Mouse (Mus musculus): ENCODE measurements at regions not wholly inside any gene's neighbourhood (a gene's known extent, or its start where the extent isn't known, plus 50 kb on each side); places are given as distances from the start of the nearest gene placed in this dataset.

GRCm38 (mm10) chr15:67048621-67049020 is 547.9 kb upstream of the Lrrc6 start:
- DNase-seq (ENCODE audit: low spot score): no peak

DNA sequence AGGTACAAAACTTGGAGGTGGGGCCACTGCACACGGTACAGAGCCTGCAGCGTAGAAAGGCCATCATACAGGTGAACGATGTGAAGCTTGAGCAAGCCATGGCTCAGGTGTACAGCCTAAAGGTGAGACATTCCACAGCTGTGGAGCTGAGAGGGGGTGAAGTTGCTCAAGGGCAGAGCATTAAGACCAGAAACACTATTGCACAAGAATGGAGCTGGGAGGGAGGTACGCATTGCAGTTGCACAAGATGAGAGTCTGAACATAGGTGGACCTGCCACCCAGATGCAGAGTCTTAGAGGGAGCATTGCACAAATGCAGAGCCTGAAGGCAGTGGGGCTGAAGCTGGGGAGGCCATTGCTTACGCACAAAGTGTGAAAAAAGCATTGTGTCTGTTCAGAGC is 547.4 kb upstream of the Lrrc6 start:
- DNase-seq (ENCODE audit: low spot score): no peak

- no peak for DNase-seq (ENCODE audit: low spot score)
These were observed 545.5 kb upstream of the Lrrc6 start for GRCm38 (mm10) chr15:67045920-67046804.

DNA sequence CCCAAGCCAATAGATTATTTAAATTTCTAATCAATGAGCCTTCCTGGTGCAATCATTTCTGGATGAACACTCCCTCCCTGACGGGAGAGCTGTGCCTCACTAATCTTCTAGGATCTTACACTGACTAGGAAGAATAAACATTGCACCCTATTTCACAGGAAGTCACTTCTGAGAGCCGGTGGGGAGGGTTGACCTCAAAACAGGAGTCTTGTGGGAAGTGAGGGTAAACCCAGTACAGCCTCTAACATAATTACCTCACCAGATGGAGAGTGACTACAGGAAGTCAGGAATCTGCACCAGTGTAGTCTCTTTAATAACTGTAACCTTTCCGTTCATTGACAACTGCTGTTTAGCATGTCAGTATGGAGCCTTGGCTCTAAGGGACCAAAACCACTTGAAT is 544.6 kb upstream of the Lrrc6 start:
- DNase-seq (ENCODE audit: low spot score): no peak

GRCm38 (mm10) chr15:67044806-67045205 is 544.1 kb upstream of the Lrrc6 start:
- no peak for DNase-seq (ENCODE audit: low spot score)

- DNase-seq (ENCODE audit: low spot score): no peak
These were observed 541.4 kb upstream of the Lrrc6 start for GRCm38 (mm10) chr15:67042131-67042530.

DNA sequence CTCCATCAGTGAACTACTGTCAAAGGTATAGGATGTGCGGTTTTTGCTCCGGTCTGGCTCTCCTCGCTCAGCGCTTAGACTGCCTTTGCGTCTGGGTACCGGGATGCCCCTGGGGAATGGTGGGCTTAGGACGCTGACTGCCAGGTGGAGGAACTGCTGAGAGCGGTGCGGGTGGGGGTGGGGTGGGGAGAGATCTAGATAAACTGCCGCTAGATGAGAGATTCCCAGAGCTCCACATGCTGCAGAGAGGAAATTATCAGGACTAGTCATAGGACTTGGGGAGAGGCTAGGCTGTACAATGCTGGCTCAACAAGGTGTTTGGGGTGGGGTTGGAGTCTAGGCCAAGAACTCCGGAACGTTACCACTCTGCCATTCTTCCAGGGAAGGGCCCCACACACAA is 539.5 kb upstream of the Lrrc6 start:
- no peak for DNase-seq (ENCODE audit: low spot score)

DNA sequence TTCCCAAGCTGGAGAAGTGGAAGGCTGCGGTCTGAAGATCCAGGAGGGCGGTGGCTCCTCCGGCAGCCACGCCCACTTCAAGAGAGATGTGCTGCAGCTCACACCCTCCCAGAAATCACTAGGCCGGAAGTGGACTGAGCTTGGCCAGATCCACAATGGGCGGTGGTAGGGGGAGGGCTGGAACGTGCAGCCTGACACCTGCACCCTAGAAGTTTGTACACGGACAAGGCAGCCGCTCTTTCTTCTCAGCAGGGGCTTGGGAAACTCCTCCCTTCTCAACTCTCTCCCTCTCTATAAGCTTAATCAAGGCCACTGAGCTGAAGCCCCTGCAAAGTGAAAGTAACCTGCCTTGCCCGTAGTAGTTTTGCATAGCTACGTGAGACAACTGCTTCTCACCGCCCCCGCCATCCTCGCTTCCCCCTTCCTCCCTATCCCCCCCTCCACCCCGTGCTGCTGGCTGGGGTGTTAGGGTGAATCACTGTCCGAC is 538.8 kb upstream of the Lrrc6 start:
- DNase-seq (ENCODE audit: low spot score): peak; percentile 21

- DNase-seq (ENCODE audit: low spot score): no peak
These were observed 536.9 kb upstream of the Lrrc6 start for GRCm38 (mm10) chr15:67037647-67038046.

DNA sequence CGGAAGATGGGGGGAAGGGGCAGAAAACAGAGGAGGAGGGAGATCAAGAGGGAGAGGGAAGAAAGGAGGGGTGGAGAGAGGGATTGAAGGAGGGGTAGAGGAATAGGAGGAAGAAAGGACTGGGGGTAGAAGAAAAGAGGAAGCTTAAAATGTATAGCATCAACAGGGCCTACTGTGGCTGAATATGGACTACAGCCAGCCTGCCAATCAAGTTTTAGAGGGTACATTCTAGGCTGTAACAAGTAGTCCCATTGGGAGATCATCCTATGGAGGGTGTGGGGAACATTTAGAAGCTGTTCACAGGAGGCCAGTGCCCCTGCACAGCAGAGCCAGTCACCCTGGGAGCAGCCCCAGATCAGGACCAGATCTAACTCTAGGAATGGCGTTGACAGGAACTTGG is 535.6 kb upstream of the Lrrc6 start:
- DNase-seq (ENCODE audit: low spot score): no peak

DNA sequence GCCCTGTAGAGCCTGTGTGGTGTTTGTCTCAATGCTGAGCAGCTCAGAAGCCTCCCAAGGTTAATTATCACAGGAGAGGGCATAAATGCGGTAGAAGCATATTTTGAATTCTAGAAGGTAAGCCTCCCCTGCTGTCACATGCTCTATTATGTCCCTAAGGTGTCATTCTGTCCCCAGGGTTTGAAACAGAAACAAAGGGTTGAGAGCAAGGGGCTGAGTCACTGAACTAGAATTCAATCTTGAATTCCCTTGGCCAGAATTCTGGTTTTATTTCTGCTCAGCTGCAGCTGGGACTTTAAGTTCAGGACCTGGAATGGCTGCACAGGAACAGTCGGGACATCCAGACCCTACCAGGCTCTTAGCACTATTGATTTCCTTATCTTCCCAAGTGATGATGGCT is 533.2 kb upstream of the Lrrc6 start:
- no peak for DNase-seq (ENCODE audit: low spot score)

DNA sequence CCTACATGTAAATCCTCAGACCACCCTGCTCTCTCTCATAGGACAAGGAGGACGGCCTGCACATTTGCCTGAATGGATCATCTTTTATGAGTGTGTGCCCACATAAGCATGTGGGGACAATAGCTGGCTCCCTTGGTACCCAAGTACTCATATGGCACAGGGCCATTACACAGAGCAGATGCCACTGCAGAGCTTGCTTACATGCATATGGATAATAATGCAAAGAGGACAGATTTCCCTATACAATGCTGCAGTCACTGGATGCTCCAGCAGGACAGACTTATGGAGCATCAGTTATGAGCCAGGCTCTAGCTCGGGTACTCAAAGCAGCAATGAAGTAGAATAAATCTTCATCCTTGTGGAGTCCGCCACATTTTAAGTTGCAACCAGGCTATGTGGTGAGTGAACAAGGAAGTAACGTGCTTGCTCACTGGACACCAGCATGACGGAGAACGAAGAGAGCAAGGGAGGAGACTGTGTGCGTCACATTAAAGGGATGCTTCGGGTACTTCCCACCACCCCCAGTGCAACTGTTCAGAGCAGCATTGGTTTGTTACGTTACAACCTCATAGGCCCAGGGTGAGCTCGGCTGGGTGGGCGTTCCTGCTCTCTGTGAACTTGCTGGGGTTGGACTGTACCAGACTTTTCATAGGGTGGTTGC is 531.3 kb upstream of the Lrrc6 start:
- no peak for DNase-seq (ENCODE audit: low spot score)

- DNase-seq (ENCODE audit: low spot score): no peak
These were observed 530.3 kb upstream of the Lrrc6 start for GRCm38 (mm10) chr15:67030975-67031374.

DNA sequence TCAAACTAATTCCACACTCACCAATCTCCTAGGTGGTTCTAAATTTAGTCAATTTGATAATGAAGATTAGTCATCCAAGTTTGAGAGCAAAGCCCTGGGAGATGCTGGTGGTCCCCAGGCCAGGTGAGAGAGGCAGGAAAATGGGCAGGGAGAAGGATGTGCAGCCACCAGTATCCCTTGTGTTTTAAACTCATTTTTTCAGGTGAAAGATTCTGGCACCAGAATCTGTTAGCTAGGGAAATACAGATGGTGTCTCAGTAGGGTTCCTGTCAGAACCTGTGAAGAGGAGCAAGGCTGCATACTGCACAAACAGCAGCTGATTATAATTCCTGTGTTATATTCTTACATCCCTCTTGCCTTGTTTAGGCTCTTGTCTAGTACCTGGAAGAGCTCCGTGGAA is 527.5 kb upstream of the Lrrc6 start:
- DNase-seq (ENCODE audit: low spot score): no peak

DNA sequence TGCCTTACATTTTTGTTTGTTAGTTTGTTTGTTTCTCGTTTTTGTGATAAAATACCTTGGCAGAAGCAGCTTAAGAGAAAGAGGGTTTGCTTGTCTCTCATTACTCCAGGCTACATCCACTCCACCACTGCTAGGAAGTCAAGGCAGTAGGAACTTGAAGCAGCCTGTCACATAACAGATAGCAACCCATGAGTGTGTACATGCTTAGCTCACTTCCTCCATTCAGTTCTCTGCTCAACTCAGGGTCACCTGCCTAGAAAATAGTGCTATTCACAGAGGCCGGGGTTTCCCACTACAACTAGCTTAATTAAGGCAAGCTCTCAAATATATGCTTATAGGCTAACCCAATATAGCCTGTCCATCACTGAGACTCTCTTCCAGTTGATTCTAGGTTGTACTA is 527.0 kb upstream of the Lrrc6 start:
- DNase-seq (ENCODE audit: low spot score): no peak

- DNase-seq (ENCODE audit: low spot score): no peak
These were observed 525.0 kb upstream of the Lrrc6 start for GRCm38 (mm10) chr15:67025746-67026145.

- DNase-seq (ENCODE audit: low spot score): no peak
These were observed 523.7 kb upstream of the Lrrc6 start for GRCm38 (mm10) chr15:67024386-67024785.

DNA sequence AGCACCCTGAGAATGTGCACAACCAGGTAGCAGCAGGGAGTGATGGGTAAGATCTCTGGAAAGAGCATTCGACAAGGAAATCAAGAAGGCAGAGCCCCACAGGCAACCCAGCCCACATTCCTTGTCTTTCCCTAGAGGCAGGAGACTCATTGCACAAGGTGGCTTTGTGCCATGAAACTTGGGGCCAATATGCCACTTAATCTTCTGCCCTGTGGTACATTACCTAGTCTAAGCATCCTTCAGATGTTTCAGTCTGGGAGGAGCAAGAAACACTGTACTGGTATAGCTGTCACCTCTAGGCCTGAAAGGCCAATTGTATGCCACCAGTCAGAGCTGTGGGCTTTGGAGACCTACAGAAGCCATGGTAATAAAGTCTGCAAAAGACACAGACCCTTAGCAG is 522.4 kb upstream of the Lrrc6 start:
- no peak for DNase-seq (ENCODE audit: low spot score)

GRCm38 (mm10) chr15:67021391-67021790 is 520.7 kb upstream of the Lrrc6 start:
- no peak for DNase-seq (ENCODE audit: low spot score)

DNA sequence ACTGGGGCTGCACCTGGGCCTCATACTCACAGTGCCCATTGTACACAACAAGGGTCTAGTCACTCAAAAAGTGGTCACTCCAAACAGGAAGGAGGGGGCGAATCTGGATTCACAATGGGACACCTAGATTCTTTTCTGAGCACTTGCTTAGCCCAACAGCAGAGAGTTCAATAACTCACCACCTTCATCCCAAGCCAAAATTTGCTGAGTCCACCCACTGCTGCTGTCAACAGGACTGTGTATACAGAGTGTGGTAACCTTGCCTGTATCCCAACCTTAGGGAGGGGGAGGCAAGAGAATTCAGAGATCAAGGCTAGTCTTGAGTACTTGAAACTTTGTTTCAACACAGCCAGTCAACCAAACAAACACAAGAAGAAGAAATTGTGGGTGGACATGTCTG is 519.2 kb upstream of the Lrrc6 start:
- no peak for DNase-seq (ENCODE audit: low spot score)

GRCm38 (mm10) chr15:67019194-67019661 is 518.5 kb upstream of the Lrrc6 start:
- no peak for DNase-seq (ENCODE audit: low spot score)
